Mouse (Mus musculus) intestine, postnatal 0 days (tissue): ENCODE data around the gene Abhd16a. TPM values are rescaled to one million over a fixed set of nuclear protein-coding genes. Genes with fewer than 3 reads are reported as not detected.

Experiments used
- ATAC-seq: fragments of 200-750 bp; cut with Nextera tagmentation; 2 replicates; pipeline ENCODE4 v1.8.0; 2017; ENCODE audit warnings: mild to moderate bottlenecking, moderate TSS enrichment, moderate library complexity
- H3K27ac ChIP-seq: fragments of 300-500 bp; sonication (generic); 2 replicates; pipeline ENCODE4 v1.5.1; 2014; ENCODE audit warnings: mild to moderate bottlenecking, low read depth, low read length, moderate library complexity
- H3K27me3 ChIP-seq: fragments of 300-500 bp; sonication (generic); replicated peaks from 2 replicates; pipeline ENCODE4 v1.6.1; 2014; ENCODE audit warnings: low read length, mixed read lengths; ENCODE audit not compliant: control insufficient read depth, insufficient read depth
- H3K36me3 ChIP-seq: fragments of 300-500 bp; sonication (generic); 2 replicates; pipeline ENCODE4 v1.6.1; 2014; ENCODE audit warnings: mild to moderate bottlenecking, moderate library complexity; ENCODE audit not compliant: control insufficient read depth, insufficient read depth
- H3K4me1 ChIP-seq: fragments of 300-500 bp; sonication (generic); replicated peaks from 2 replicates; pipeline ENCODE4 v1.6.1; 2014; ENCODE audit warnings: antibody characterized with exemption, low read length, mixed read lengths; ENCODE audit not compliant: control insufficient read depth, insufficient read depth
- H3K4me2 ChIP-seq: fragments of 300-500 bp; sonication (generic); replicated peaks from 2 replicates; pipeline ENCODE4 v1.6.1; 2014; ENCODE audit warnings: low read depth, mild to moderate bottlenecking, moderate library complexity
- H3K4me3 ChIP-seq: fragments of 300-500 bp; sonication (generic); 2 replicates; pipeline ENCODE4 v1.5.1; 2014; ENCODE audit warnings: low read depth, low read length
- H3K9ac ChIP-seq: fragments of 300-500 bp; sonication (generic); 2 replicates; pipeline ENCODE4 v1.6.1; 2014; ENCODE audit warnings: mild to moderate bottlenecking, low read depth, low read length
- H3K9me3 ChIP-seq: fragments of 300-500 bp; sonication (generic); 2 replicates; pipeline ENCODE4 v1.6.1; 2016; ENCODE audit warnings: mixed run types; ENCODE audit not compliant: control insufficient read depth
- CTCF ChIP-seq: sonication (generic); IDR thresholded peaks from 2 replicates; pipeline ENCODE4 v1.5.1; 2016; ENCODE audit warnings: low read depth, mild to moderate bottlenecking, control low read depth, antibody characterized with exemption, moderate library complexity
- WGBS: fragments of 180-500 bp; shearing (Covaris S2); extraction: QIAGEN DNeasy Blood & Tissue Kit; methylation state at CpG from one replicate; pipeline ENCODE4 v1.1.7; 2014; 5-methylcytosine and 5-hydroxymethylcytosine counted together
- polyA plus RNA-seq: library from polyadenylated mRNA; unstranded; fragments of >200 nt; fragmentation: Nextera tagmentation; extraction: Ambion mirVana; gene quantifications from 2 replicates; pipeline ENCODE4 v1.2.1, GENCODE M21; 2015

Abhd16a gene
- polyA plus RNA-seq, 1 experiment from 2014 or later = 103 TPM

DNA sequence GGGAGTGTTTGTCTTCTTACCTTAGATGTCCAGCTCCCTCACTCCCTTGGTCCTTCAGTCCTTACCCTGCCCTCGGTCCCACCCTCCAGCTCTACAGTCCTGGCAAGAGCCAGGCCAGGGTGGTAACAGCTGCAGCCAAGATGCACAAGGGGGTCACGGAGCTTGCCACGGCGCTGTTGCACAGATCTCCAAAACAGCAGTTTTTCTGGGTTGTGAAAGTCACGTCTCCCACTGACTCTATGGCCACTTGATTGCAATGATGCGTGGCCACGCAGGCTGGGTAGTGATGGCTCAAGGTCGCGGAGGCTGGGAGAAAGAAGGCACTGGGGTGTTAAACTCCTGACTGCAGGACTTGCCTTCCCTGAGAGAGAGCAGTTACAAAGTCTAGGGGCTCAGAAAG, 17.6 kb upstream of the Abhd16a start:
- Histone ChIP-seq H3K36me3 (no peaks in the 10 kb centered on the region), H3K9ac (no peak overlapping the region), H3K27ac (no peak overlapping the region), H3K27me3 (0 out of 2 replicates have a peak, but pooled peaks cover 7% of the 10 kb centered on the region), H3K9me3 (no peaks in the 10 kb centered on the region), H3K4me1 (no peaks in the 10 kb centered on the region), H3K4me2 (no peak overlapping the region), H3K4me3 (no peak overlapping the region)
- no peak for TF ChIP-seq CTCF
- 75% methylated on average over 9 of the region's 9 CpGs for WGBS
- ATAC-seq = no peak

DNA sequence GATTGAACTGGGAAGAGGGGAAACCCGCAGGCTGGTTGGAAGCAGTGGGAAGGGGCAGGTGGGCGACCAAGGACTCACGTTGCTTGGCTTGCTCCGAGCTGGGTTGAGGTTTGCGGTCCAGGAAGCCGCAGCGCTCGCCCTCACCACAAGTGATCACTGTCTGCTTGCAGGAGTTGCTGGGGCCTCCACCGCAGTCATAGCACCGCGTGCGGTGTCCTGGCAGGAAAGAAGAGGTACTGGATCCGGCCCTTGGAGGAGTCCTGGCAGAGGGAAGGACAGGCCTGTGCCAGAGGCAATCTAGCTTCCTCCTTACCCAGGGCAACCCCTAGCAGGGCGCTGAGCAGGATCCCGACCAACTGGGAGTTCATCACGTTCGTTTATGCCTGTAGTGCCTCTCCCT, 15.0 kb upstream of the Abhd16a start:
- Histone ChIP-seq H3K36me3 (no peaks in the 10 kb centered on the region), H3K9me3 (no peaks in the 10 kb centered on the region), H3K27me3 (no peaks in the 10 kb centered on the region), H3K4me3 (no peak overlapping the region), H3K27ac (no peak overlapping the region), H3K9ac (no peak overlapping the region), H3K4me1 (peaks cover 9% of the 10 kb centered on the region; the same call in 1 of the 2 replicates), H3K4me2 (peak overlapping the region; percentile 27)
- no peak for ATAC-seq
- TF ChIP-seq CTCF = no peak
- 29% methylated on average over 17 of the region's 17 CpGs for WGBS

DNA sequence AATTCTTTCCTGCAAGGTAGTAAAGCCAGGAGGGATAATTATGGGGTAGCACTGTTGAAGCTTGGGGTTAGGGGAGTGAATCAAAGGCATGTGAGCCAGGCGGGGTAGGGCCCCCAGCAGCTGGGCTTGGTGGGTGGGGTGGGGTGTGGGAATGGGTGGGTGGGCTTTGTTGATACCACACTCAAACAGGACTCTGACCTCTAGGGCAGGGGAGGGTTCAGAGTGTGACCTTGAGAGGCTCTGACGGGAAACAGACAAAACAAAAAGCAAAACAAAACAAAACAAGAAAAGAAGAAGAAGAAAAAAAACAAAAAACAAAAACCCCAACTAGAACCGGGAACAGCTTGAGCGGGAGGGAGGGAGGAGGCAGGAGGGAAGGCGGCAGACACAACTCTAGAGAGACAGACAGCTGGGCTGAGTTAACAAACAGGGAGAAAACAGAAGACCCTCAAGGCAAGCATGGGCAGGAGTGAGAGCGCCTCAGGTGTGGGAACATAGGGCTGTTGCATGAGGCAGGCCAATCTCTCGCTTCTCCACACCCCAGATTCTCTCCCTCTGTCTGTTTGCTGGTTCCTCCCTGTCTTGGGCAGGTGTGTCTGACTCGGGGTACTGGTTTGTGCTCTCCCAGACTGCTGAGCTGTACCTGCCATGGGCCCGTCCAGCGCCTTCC, 12.4 kb upstream of the Abhd16a start, which contains the start of gene Ly6g6e:
Gene Ly6g6e, plus strand, starts transcription at position 396 of the 670 bp plus-strand sequence.
- Histone ChIP-seq H3K4me2 (peak within 1 kb of the TSS; percentile 61), H3K27ac (peak within 1 kb of the TSS; percentile 22; the same call in 1 of the 2 replicates), H3K36me3 (no peaks in the 10 kb centered on the region), H3K27me3 (no peaks in the 10 kb centered on the region), H3K4me3 (peak within 1 kb of the TSS; percentile 23), H3K4me1 (peaks cover 11% of the 10 kb centered on the region; the same call in 1 of the 2 replicates), H3K9ac (peak within 1 kb of the TSS; percentile 44), H3K9me3 (no peaks in the 10 kb centered on the region)
- no peak for ATAC-seq
- 21% methylated on average over 9 of the region's 10 CpGs for whole genome bisulfite sequencing
- TF ChIP-seq CTCF = no peak

DNA sequence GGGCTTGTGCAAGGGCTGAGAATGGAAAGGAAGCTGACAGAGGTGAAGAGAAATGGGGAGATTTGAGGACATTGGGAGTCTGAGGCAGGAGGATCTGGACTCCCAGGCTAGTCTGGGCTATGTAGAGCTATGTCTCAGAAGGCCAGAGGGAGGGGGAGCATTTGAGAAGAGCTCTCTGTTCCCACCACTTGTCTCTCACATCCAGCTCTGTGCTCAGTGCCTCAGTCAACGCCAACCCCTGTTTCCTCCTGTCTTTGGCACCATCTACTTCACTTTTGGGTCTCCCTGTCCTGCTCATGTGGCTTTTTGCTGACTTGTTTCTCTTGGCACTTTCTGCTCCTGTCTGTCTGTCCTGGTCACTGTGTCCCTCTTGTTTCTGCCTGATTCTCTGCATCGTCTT, 11.8 kb upstream of the Abhd16a start:
- Histone ChIP-seq H3K27ac (peak overlapping the region; percentile 22; the same call in 1 of the 2 replicates), H3K27me3 (no peaks in the 10 kb centered on the region), H3K9me3 (no peaks in the 10 kb centered on the region), H3K9ac (peak overlapping the region; percentile 44), H3K4me1 (peaks cover 11% of the 10 kb centered on the region; the same call in 1 of the 2 replicates), H3K4me3 (peak overlapping the region; percentile 23), H3K36me3 (no peaks in the 10 kb centered on the region), H3K4me2 (peak overlapping the region; percentile 61)
- ATAC-seq = no peak
- WGBS = 25% methylated on average over 2 of the region's 2 CpGs
- TF ChIP-seq CTCF = no peak

DNA sequence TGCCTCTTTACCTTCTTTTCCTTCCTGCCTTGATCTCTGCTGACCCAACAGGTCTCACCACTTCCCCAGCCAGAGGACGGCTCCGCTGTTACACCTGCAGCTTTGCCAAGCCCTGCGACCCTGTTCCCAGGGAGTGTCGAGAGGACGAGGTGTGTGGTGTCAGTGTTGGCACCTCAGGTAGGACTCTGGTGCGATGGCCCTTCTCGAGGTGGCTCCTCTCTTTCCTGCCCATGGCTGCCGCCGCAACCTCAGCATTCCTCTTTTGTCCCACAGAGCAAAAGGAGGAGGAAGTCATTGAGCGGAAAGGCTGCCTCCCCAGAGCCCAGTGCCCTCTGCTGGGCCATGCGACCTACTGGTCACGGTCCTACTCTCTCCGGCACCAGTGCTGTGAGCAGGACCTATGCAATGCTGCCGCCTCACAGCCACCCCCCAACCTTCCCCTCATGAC, 11.3 kb upstream of the Abhd16a start, which contains the start of gene Ly6g6d:
Gene Ly6g6d, minus strand, starts transcription at position 280 of the 448 bp plus-strand sequence.
- WGBS = 9% methylated on average over 14 of the region's 14 CpGs

DNA sequence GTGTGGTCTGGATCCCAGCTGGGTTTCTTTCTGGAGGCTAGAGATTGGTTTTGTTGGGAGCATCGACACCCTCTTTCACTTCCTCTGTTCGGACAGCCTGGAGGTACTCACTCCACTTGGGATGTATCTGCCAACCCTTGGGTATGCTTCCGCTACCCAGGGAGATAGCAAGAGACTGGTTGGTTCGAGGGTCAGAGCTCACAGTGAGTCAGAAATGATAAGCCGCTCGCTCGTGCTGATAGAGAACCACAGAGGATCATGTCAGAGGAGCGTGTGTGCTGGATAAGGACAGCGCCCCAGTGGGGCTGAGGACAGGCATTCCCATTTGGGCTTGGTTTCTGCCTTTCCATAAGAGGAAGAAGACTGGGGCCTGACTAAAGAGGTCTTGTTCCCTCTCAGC, 9.3 kb upstream of the Abhd16a start:
- H3K27me3 ChIP-seq = no peaks in the 10 kb centered on the region
- H3K4me2 ChIP-seq = peak overlapping the region; percentile 32; the same call in 1 of the 2 replicates
- H3K27ac ChIP-seq = peak overlapping the region; percentile 41; the same call in 1 of the 2 replicates
- H3K4me1 ChIP-seq = peaks cover 11% of the 10 kb centered on the region; the same call in 1 of the 2 replicates
- H3K4me3 ChIP-seq = no peak overlapping the region
- H3K36me3 ChIP-seq = no peaks in the 10 kb centered on the region
- H3K9ac ChIP-seq = 0 out of 2 replicates have a peak overlapping the region, but pooled peaks have one; percentile 11
- TF ChIP-seq CTCF = peak; percentile 58
- peak; percentile 76 for ATAC-seq
- 28% methylated on average over 9 of the region's 9 CpGs for WGBS
- no peaks in the 10 kb centered on the region for H3K9me3 ChIP-seq

More for the DNA sequence above, 11.3 kb upstream of the Abhd16a start, which contains the start of gene Ly6g6d:
- H3K9ac ChIP-seq = peak within 1 kb of the TSS; percentile 44
- H3K4me2 ChIP-seq = peak within 1 kb of the TSS; percentile 61
- H3K36me3 ChIP-seq = no peaks in the 10 kb centered on the region
- H3K9me3 ChIP-seq = no peaks in the 10 kb centered on the region
- H3K27ac ChIP-seq = peak within 1 kb of the TSS; percentile 22; the same call in 1 of the 2 replicates
- H3K27me3 ChIP-seq = no peaks in the 10 kb centered on the region
- ATAC-seq = peak; percentile 39
- peaks cover 11% of the 10 kb centered on the region; the same call in 1 of the 2 replicates for H3K4me1 ChIP-seq
- TF ChIP-seq CTCF = peak; percentile 79
- H3K4me3 ChIP-seq = peak within 1 kb of the TSS; percentile 23
